Mouse (Mus musculus) olfactory bulb, adult 2 months (tissue): ENCODE data around the gene Foxp1.

Experiments
- CTCF ChIP-seq: fragments of 200-500 bp; IDR thresholded peaks from 2 replicates; pipeline ENCODE4 v1.5.1; 2012; ENCODE audit warnings: low read depth, mild to moderate bottlenecking, low read length, moderate library complexity; ENCODE audit not compliant: insufficient read depth
- POLR2A ChIP-seq: fragments of 200-500 bp; IDR thresholded peaks from 2 replicates; pipeline ENCODE4 v1.6.1; 2012; ENCODE audit warnings: mild to moderate bottlenecking, low read depth, low read length, moderate library complexity; ENCODE audit not compliant: insufficient read depth

GRCm38 (mm10) chr6:99280619-99281018 is 241.9 kb downstream of the Foxp1 start:
- TF ChIP-seq POLR2A (no peak), CTCF (no peak)
